Mouse (Mus musculus): ENCODE results near the gene Bad. TPM values are rescaled to one million over a fixed set of nuclear protein-coding genes. Genes with fewer than 3 reads are reported as not detected.

The Bad gene
- total RNA-seq, 4 experiments from 2014 or later: 49.9 to 63.1 (median 56.6) TPM

DNA sequence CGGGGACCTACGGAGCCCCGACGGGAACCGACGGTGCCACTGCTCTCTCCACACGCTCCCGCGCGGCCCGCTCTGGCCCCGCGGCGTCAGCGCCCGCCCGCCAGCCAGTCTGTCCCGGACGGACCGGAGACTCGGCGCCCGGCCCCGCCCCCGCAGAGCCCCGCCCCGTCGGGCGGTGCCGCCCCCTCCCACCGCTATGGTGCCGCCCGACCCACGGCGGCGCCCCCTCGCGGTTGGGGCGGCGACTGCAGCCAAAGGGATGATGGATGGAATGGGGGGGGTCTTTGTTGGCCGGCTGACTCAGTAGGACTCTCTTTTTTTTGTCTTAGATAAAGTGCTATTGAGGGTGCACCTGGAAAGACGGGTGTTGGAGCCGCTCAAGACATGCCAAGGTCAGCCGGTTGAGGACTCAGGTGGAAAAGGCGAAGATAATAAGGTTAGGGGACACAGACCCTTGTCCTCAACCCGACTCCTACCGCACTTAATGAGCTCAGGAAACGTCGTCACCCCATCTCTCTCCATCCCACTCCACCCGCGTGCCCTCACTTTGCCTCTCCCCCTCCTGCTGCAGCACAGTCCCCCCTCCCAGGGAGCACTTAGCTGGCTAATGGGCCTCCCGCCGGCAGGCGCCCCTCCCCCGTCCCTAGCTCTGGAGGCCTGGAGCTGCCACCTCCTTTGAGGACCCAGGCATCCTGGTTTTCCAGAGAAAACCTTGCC lies 28.2 kb downstream of the Bad start:
- no peak for DNase-seq

DNA sequence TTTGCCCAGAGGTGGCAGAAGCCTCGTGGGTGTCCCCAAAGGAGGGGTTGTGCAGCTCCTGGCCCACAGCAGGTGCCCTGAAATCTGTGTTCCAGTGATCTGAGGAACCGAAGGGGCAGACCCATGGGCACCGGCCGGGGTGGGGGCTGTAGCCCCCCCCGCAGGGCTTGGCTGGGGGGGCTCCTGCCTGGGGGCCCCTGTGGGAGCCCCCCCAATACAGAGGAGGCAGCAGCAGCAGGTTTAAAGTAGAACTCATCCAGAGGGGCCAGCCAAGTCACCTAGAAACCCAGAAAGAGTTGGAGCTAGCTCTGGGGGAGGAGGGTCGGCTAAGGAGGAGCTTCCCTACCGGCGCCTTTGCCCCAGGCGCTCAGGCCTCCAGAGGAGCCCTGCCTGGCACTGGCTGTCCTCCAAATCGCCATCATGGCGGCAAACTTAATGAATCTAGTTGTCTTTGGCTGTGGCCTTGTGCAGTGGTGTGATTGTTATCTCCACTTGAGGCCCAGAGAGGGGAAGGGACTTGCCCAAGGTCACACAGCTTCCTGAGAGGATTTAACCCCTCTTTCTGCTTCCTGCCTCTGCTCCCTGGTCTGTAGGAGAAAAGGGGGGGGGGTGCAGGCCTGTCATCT lies 28.9 kb downstream of the Bad start:
- DNase-seq: no peak

DNA sequence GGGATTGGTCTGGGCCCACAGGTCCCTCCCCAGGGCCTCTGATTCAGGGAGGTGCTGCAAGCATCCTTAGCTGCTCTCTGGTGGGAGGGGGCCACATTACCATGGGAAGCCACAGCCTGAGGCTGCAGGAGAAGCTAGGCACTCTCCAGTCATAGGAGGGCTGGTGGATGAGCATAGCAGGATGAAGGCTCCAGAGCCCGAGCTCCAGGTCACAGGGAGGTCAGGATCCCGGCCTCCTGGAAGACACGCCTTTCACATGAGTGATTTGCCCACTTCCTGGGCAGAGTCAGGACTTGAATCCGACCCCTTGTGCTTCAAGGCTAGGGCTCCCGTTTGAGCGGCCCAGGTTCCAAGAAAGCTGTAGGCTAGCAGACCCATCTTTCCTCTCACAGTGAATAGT lies 30.0 kb downstream of the Bad start:
- DNase-seq: no peak

DNA sequence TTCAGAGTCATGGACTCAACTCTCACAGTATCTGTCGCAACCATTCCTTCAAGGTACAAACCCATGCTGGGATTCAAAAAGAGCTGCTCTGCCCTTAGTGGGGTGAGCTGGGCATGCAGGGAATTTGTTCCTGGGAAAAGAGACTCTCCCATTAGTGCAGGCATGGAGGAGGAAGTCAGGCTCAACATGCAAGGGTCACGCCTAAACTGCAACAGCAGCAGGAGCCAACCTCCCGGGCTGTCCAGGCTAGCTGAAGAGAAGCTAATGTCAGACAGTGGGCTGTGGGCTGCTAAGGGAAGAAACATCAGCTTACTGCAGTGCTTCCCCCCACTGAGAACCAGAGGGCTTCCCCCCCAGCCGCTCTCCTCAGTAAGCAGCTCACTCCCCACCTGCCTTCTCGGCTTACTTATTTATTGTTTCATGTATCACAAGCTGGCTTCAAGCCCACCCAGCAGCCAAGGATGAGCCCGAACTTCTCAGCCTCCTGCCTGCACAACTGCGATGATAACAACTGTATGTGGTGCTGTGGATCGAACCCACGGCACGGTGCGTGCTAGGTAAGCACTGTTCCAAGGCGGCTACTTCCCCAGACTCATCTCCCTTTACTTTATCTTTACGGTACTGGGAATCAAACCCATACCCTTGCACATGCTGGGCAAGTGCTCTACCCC lies 30.7 kb downstream of the Bad start:
- DNase-seq: no peak

DNA sequence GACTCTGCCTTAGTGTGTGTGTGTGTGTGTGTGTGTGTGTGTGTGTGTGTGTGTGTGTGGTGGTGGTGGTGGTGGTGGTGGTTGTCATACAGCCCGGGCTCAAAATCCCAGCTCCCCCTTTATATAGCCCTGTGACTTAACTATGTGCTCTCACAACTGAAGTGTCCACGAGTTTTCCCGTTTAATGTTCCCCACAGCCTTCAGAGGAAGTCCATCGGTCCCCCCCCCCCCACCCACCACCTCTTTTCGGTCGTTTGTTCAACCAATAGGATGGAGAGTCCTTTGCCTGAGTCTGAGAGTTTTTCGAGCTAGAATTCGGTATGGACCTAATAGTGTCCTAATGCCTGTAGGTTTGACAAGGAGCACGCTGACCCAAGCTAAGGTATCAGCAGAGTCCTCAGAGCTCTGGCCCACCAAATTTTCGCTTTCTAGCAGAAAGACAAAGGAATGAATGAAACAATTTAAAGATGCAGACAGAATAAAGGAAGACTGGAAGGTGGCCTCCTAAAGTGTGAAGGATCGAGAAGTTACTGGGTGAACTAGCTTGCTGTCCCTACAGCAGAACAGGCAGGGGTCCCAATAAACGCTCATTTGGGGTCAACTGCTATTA lies 32.0 kb downstream of the Bad start:
- DNase-seq: no peak

DNA sequence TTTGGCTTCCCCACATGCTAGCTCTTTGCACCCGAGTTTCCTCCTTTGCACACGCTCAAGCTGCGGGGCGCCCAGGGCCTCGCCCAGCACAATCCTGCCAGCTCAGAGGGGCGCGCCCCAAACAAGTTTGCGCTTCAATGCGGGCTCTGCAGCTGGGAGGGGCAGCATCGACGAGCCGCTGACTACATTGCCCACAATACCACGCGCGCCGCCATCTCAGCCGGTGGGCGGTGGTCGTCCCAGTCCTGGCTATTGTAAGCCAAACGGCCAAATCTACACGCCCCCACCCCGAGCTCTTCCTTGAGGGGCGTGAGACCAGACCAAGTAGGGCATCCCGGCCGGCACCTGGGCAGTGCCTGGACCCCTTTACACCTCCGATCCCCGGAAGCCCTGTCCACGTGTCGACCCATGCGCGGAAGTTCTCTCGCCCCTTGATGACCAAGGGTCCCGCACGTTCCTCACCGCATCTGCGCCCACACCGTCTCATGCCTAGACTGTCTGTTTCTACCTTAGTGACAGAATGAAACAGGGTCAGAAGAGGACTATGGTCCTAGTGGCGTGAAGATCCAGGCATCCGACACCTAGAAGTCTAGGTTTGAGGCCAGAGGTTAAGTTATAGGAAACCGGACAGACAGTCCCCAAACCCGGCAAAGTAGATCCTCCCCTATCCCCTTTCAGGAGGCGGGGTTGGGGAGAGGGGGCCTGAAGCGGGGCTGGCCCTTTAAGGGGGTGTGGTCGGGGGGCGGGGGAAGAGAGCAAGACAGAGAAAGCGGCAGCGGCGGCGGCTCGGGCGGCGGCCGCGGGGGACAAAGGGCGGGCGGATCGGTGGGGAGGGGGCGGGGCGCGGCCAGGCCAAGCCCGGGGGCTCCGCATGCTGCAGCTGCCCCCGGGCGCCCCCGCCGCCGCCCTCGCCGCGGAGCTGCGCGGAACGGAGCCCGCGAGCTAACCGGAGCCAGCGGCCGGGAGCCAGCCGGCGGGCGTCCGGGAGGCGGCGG lies 32.8 kb downstream of the Bad start, which contains the start of gene Ppp1r14b:
Gene Ppp1r14b, plus strand, starts transcription at position 758 of the 995 bp plus-strand sequence.
- peak; percentile 77 for DNase-seq

DNA sequence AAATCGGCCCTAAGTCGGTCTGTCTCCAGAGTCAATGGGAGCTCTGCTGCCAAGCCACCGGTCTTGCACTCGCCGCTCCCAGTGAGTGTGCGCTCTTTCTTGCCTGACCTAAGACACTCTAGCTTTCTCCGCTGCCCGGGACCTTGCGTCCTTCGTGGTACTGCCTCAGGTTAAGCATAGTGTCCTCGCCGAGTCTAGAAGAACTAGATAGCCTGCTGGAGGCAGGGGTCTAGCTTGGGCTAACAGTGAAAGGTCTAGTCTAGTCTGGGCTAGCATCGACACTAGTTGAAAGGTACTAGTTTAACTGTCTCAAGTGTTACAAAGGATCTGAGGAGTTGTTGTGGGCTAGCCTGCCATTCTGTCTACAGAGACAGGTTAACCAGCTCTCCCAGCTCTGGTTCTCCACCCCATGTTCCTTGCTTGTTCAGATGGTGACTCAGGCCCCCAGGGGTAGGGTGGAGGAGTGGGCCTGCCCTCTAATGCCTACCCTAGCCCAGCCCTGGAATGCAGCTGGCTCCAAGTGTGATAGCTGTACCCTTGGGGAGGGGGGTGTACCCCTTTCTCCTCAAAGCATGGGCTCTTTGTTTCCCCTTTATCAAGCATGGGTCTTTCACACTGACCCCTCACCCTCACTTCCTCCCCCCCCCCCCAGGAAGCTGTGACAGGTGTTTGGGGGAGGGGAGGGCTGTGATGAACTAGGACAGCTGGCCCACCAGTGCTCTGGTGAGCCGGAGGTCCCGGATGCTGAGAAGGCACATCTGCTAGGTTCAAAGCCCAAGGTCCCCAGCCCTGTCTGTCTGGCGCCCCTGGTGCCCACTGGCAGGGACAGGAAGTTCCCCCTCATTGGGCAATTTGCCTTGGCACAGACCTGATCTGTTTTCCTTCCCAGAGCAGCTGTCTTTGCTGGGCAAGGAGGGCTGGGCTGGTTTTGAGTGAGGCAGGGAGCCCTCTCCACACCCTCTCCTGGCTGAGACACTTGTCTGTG lies 34.2 kb downstream of the Bad start, which contains the start of gene Plcb3:
Gene Plcb3, minus strand, starts transcription at position 934 of the 985 bp plus-strand sequence.
- peak; percentile 69 for DNase-seq

DNA sequence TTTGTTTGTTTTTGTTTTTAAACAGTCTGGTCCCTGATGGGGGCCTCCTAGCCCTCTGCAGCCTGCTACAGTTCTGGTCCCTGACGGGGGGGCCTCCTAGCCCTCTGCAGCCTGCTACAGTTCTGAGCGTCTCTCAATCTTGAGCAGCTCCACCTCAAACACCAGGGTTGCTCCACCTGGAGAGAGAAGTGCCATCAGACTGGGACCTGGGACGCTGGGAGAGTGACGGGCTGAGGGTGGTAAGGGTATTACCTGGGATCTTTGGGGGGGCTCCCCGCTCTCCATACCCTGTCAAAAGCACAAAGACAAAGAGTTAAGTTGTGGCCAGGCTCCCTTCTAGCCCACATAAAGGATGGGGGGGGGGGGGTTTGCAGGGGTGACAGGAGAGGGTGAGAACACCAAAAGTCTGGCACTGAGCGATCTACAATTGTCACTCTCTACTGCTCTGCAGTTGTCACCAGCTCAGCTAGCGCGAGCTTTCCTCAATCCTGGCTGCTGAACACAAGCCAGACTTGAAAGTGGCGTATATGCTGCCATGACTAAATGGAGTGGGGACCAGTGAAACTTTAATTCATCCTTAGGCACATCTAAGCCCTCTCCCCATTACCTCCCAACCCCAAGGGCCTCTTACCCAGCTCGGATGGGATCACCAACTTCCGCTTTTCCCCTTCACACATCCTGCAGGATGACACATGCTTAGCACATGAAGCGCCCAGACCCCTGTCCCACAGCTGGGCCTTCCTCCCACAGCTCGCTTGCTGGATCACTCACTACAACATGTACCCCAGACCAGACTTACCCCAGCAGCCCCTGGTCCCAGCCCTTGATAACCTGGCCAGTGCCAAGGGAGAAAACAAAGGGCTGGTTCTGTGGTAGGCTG lies 36.3 kb downstream of the Bad start:
- DNase-seq: no peak

DNA sequence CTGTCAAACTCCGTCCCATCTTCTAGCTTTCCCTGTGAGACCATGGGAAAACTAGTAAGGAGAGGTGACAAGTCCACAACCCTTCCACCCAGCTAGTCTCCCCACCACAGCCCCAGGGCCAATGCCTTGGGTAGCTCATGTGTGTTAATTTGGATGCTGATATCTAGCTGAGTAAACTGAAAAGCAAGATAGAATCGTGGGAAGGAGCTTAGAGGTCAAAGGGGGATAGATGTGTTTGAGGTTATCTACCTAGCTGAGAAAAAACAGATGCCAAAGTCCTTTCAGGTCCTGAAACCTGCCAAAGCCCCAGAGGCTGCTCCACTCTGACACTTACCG lies 36.9 kb downstream of the Bad start:
- no peak for DNase-seq

DNA sequence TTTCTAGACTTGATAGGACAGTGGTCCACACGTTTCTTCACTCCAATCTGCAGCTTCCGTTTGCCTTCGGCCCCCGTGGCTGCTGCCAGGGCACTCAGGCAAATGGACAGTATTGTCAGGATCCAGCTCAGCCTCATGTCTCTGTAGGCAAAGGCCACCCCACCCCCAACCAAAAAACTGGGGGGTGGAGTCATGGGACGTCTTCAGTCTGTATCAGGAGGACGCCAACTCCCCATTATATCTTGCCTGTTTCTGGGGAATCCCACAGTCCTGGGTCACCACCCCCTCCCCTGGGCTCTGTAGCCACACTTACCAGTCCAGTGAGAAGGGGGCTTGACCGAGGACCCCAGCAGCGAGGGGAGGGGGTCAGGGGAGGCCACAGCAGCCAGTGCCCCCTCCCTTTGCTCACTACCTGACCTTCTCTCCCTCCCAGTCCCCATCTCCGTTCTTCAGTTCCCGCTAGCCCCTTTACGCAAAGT lies 37.4 kb downstream of the Bad start:
- DNase-seq: peak; percentile 67

DNA sequence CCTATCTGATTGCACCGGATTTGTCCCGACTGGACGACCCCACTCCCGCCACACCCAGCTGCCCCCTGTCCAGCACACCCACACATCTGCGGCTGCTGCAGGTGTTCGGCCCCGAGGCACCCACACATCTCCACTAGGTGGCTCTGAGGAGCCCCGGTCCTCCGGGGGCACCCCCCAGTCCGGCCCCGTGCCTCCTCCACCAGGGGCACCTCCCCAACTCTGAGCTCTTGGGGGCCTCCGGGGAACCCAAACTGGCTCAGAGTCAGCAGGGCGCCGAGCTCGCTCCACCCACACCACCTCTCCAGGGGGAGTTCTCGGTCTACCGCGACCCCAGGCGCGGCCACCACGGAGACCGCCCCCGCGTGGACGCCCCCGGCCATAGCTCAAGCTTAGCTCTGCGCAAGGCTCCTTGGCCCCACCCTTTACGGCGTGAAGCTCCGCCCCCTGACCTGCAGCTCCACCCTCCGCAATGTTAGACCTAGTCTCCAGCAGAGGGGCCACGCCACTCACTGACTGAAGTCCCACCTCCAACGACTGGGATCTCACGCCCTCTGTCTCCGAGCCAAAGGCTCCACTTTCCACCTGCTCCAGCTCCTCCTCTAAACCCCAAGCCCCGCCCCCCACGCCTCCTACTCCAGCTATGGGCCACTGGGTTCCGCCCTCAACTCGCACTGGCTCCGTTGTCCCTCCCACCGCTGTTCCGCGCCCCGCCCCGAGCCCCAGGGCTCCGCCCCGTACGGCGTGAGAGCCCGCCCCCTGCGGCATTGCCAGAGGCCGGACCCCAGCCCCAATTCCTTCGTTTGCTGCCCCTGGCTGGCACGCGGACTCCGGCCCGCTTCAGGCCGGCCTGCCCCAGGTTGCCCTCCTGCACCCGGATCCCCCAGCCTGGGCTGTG lies 38.1 kb downstream of the Bad start:
- DNase-seq: peak; percentile 99

DNA sequence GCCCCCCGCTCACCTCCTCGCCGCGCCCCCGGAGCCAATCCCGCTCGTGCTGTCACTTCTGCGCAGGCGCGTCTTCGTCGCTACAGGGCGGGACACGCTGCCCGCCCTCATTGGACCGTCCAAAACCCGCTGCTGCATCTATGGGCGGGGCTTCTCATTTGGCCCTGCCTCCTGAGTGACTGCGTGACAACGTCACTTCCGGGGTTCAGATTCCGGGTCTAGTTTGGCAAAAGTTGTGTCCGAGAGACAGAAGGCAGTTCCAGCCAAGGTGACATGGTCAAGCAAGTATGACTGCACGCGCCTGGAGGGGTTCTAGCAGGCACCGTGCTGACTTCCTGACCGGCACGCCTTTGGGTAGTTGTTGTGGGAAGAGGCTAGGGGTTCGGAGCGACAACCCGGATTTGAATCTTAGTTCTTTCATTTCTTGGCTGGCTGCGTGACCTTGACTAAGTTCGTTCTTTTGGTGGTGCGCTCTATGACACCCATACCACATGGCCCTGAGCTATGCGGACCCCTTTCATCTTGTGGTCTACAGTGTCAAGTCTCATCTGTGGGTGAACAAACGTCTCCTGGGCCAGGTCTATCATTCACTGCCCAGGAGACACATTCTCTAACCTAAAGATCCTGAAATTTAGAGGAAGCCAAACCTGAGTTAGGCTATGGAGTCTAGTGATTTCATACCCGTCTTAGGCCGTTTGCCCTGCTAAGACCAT lies 38.9 kb downstream of the Bad start, which contains the start of gene Fkbp2:
Gene Fkbp2, minus strand, starts transcription at position 121 of the 713 bp plus-strand sequence.
- peak; percentile 99 for DNase-seq

DNA sequence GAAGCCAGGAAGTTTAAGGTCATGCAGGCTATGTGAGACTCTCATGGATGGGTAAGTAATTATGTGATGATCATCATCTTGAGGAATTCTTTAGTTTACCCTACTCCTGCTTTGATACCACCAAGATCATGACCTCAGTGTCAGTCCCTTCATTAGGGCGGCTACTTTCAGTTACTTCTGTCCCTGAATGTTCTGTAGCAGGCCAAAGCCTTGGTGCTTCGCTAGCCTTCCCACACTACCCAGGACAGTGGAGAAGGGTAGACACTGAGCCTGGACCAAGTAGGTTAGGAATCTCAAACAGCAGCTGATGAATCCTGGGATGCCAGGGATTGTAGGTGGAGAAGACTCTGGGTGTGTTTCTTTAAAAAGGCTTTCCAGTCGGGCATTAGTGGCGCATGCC lies 39.8 kb downstream of the Bad start:
- DNase-seq: no peak

DNA sequence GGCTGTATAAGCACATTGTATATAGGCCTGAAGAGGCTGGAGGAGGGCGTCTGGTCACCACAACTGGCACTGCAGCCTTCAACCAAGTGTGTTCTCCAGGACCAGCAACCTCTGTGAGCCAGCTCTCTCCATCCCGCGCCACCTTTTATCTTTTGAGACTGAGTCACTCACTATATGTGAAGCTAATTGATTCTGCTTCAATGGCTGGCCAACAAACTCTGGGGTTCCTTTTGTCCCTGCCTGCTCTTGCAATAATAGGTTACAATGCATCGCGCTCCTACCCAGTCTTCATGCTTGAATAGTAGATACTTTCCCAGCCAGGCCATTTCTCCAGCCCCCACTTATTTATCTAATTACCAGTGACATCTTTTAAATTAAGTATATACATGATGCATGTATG lies 42.0 kb downstream of the Bad start:
- no peak for DNase-seq

DNA sequence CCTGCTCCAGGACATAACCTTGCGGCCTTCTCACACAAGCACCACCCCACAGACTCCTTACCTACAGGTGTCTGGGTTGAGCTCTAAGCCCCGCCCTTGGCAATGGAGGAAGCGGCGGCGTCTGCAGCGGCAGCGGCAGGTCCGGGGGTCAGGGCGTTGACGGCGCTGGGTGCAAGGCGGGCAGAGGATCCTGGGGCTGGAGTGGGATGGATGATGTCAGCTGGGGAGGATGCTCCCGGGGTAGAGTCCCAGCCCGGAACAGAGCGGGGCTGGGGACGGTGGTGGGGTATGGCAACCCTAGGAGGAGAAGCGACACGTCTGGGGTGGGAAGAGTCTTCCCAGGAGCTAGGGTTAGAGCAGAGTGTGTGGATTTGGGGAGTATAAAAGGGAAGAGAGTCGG lies 43.6 kb downstream of the Bad start:
- no peak for DNase-seq

DNA sequence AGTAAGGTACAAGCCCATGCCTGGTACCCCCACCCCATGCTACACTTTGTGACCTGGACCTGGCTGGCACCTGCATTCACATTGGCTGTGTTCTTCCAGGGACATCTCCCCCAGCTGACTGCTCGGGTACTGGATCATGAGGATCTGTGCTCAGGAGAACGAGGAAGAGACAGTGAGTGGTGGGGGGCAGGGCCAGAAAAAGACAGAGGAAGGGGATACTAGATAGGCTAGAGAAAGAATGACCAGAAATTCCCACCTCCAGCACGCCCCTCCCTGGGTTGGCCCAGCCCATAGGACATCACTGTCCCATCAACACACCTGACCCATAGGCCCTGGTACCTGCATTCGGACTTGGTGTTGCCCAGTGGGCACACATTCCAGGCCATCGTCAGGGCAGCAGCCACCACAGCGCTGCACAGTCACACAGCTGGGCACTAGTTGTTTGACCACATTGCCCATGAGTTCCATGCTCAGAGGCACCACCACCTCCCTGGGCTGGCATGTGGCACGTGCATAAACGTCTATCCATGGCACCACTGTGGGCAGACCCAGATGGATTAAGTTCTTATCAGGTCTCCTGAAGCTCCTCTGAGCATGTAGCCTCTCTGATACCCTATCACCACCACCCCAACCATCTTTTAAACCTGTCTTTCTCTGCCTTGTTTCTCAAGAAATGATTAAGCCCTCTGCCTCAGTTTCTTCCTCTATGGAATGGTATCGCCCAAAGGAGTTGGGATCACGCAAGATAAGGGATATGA lies 44.5 kb downstream of the Bad start:
- DNase-seq: no peak
